Mouse (Mus musculus) cerebellum, adult 2 months (tissue): ENCODE data around the gene Fam234b.

Experiments used
- CTCF ChIP-seq: fragments of 200-500 bp; IDR thresholded peaks from 2 replicates; pipeline ENCODE4 v1.5.1; 2011; ENCODE audit warnings: low read depth, mild to moderate bottlenecking, control low read depth, low read length, moderate library complexity, borderline replicate concordance; ENCODE audit not compliant: insufficient read depth
- POLR2A ChIP-seq: fragments of 200-500 bp; IDR thresholded peaks from 2 replicates; pipeline ENCODE4 v1.6.1; 2011; ENCODE audit warnings: low read length, control low read depth, borderline replicate concordance; ENCODE audit not compliant: insufficient read depth

- TF ChIP-seq CTCF = no peak
- no peak for TF ChIP-seq POLR2A
These were observed 331 bp upstream of the Fam234b start for GRCm38 (mm10) chr6:135197446-135197845.
